Mouse (Mus musculus) fibroblast of lung, adult 2 months (primary cell): ENCODE results near the gene Crispld2.
A peak's percentile ranks its signal among the peaks of the same experiment; 100 is the strongest.

Experiments
- DNase-seq: peaks from one replicate; pipeline ENCODE4 v3.0.0-alpha.2; 2011; ENCODE audit warnings: low read depth

Gene Crispld2

GRCm38 (mm10) chr8:120067936-120068668 lies 75.9 kb downstream of the Crispld2 start:
- no peak for DNase-seq

GRCm38 (mm10) chr8:120071684-120072083 lies 79.4 kb downstream of the Crispld2 start:
- peak; percentile 47 for DNase-seq

DNA sequence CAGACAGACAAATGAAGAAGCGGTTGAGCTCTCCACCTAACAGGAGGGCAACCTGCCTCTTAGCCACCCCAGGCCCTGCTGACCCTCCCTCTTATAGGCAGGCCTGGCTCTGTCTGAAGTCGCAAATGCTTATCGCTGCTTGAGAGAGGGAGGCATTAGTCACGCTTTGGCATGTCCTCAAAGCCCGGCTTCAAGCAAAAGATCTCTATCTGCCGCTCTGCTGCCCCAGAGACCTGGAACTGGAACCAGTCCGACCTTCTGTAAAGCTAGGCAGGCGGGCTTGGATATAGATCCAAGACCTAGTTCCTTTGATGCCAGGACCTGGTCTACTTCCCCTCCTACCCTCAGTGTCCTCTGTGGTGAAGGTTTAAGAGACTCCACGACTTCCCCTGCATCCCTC lies 80.0 kb downstream of the Crispld2 start:
- no peak for DNase-seq

GRCm38 (mm10) chr8:120072827-120073226 lies 80.6 kb downstream of the Crispld2 start:
- no peak for DNase-seq

DNA sequence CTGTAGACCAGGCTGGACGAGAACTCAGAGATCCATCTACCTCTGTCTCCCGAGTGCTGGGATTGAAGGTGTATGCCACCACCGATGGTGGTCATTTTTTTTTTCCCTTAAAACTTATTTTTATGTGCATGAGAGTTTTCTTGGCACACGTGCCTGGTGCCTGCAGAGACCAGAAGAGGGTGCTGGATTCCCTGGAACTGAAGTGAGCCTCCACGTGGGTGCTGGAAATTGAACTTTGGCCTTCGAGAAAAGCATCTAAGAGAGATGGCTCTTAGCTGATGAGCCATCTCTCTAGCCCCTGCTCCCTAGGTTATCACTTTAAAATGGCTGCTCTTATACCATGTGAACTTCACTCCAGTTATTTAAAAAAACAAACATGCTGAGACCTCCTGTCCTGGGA lies 82.3 kb downstream of the Crispld2 start:
- no peak for DNase-seq

DNA sequence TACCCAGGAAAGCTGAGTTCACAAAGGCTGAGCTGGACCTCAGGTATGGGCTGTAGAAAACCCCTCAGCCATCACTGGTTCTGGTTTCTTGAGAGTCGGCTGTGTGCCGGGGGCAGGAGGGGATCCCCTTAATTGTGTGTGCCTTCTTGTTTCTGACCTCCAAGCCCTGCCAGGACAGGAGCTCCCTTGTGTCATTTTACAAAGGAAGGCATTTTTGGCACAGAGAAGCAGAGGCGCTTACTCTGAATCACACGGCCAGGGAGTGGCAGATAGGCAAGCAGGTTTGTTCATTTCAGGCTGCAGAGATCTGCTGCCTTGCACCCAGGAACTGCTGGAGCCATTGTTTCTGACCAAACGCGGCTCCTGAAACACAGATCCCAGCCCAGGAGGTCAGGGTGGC lies 83.1 kb downstream of the Crispld2 start:
- DNase-seq, result no peak

GRCm38 (mm10) chr8:120078080-120078479 lies 85.8 kb downstream of the Crispld2 start:
- DNase-seq, result no peak

DNA sequence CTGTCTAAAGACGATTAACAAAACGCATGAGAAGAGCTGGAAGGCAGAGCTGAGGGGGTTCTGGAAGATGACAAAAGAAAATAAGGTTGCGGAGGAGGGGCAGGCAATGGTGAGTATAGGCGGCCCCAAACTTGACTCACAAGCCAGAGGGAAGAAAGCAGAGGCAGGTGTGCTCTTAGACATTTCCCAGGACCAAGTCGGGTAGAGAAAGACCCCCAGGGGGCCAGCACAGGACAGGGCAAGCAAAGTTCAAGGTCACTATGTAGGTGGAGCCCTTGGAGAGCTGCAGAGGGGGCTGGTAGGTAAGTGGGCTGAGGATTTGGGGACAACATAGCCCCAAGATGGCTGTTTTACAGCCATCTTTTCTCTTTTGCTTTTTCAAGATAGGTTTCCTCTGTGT lies 87.1 kb downstream of the Crispld2 start:
- no peak for DNase-seq

GRCm38 (mm10) chr8:120083261-120083660 lies 91.0 kb downstream of the Crispld2 start:
- DNase-seq, result no peak

DNA sequence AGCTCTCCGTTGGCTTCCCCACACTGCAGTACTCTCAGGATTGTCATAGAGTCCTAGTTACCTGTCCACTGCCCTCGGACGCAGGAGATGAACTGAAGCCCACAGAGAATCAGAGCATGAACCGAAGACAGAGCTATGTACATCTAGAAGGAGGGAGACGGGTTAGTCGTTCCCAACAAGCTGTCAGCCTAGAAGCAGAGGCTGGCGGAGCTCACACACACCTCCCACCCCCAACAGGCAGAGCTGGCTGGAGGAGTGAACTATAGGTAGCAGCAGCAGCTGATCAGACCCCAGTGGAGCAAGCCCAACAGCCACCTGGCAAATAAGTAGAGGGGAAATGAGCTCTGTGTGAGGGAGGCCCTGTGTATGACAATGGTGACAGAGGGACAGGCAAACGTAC lies 92.5 kb downstream of the Crispld2 start:
- DNase-seq, result no peak

DNA sequence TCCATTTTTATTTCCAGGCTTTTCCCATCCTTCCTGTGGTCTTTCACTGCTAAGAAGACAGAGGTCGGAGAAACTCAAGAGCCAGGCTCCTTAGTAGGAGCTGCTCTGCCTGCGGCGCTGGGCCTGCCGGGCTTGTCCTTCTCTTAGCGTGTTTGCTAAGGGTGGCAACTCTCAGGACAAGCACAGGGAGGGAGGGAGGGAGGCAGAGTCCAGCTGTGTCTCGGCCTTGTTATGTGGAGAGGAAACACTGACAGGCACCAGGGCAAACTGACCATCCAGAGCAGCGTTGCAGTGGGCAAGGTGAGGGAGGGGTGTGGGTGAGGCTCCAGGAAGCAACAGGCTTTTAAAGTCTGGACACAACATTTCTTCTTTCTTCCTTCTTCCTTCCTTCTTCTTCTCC lies 97.3 kb downstream of the Crispld2 start:
- DNase-seq, result no peak

DNA sequence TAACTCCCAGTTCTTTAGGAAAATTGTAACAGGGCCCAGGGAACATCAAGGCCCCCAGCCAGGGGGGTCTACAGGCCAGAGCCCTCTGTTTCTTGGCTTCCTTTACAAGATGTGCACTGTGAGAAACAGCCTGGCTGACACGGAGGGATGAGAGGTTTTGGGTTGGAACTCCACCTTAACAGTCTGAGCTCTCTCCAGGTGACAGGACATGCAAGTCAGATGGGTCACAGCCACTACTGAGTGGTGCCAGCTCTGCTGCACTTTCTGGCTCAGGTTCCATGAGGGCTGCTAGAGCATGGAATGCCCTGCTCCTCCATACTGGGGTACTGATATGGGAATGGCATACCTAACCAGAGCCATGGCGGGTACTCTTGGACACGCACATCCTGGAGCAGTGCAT lies 98.8 kb downstream of the Crispld2 start:
- no peak for DNase-seq

DNA sequence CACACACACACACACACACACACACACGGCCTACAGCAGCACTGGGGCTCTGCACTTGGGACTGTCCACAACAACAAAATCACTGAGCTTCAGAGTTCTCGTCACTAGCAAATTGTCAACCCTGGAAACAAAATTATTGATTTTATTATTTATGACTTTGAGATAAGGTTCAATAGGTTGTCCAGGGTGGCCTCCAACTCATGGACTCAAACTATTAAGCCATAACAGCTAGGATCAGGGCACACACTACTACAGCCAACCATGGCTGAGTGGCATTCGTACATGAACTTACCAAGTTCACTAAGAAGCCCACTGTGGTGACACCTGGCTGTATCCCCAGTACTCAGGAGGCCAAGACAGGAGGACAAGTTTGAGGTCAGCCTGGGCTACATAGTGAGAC lies 100.9 kb downstream of the Crispld2 start:
- DNase-seq, result no peak

DNA sequence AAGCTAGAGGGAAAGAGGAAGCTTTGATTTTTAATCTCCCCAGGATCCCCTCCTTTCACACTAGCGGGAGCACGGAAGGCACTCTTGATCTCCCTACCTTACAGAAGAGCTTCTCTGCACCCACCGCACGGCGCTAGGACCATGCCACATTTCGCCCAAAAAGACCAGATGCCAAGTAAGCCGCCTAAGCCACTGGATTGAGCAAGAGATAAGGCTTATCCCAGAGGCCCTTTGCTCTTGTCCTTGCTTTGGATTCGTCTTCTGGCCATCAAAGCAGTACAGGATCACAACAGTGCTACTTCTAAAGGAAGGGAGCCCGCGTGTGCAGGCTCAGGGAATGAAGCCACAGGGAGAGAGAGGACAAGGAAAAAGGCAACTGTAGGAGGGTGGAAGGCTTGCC lies 102.6 kb downstream of the Crispld2 start:
- no peak for DNase-seq

GRCm38 (mm10) chr8:120096486-120096885 lies 104.2 kb downstream of the Crispld2 start:
- DNase-seq, result no peak

DNA sequence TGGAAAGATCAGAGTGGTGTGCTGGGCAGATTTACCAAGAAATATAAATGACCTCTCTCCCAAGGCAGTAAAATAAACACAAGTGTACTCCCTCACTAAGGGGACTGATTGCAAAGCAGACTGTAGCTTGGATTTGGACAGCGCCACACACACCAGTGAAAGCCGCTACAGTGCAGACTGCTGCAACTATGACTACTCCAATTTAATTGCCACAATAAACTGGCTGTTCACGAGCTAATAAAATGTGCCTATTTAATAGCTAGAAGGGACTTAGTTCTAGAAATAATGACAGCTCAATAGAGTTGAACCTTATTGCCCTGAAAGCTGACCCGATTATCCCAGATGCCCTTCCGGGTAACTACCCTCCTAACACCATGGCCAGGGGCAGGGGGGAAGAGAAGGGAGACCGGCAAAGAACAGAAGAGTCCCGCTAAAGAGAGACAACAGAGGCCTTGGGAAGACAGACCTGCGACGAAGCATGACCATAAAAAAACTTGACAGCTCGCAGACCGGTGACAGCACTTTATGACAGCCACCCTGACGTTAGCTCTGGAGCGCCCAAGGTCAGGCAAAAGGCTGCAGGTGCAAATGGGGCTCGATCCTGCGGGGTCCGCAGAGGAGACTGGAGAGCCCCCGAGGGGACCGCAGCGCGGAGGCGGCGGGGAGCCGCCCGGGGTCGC lies 108.3 kb downstream of the Crispld2 start:
- no peak for DNase-seq

DNA sequence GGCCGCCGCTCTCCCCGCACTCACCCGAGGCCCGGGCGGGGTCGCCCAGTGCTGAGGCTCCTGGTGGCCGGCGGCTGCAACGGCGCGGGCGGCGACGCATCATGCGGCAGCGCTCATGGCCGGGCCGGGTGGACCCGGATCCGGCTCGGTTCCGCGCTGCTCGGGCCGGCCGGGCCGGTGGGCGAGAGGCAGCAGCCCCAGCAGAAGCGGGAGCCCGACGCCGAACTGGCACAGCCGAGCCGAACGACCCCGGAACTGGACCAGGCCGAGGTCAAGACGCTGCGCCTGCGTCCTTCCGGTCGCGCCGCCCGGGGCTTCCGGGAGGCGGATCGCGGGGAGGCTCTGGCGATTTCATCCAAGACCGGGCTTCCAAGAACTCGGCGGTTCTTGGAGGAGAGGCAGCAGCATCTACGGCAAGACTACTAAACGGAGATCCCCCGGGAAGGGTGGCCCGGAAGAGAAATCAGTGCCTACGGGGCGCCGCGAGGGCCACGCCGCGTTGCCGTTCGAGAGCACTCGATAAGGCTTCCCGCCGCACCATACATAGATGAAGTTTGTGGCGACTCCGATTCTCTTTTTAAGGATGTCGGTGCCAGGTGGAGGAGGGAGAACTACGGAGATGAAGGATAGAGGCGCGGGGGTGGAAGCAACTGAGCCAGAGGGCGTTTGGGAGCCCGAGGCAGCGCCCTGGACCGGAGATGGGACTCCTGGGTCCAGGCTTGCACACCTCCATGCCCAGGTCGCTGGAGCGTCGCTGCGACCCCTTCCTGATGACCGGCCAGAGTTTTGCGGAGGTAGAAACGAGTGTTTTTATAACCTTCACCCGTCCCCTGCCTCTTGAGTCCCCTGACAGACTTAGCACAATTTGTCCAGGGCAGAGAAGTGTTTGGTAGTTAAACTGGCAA lies 109.1 kb downstream of the Crispld2 start, which contains the start of gene Zdhhc7:
TSS of gene Zdhhc7 (minus strand) at position 415 of the 905 bp plus-strand sequence.
- DNase-seq, result no peak
